Mouse (Mus musculus): ENCODE measurements around the gene Atg4a-ps. TPM values are rescaled to one million over a fixed set of nuclear protein-coding genes. Genes with fewer than 3 reads are reported as not detected.

Atg4a-ps gene
- polyA plus RNA-seq, 1 experiment from 2014 or later, result 0.10 TPM

- DNase-seq (ENCODE audit: low spot score), result no peak
- no peak overlapping the region for H3K27ac ChIP-seq (replicated peaks)
- peaks cover 12% of the 10 kb centered on the region; the same call in 1 of the 2 replicates for H3K4me1 ChIP-seq
- H3K4me3 ChIP-seq, result no peak overlapping the region
- 35% methylated on average over 1 of the region's 1 CpGs for WGBS
- no peaks in the 10 kb centered on the region for H3K36me3 ChIP-seq
- H3K27me3 ChIP-seq (ENCODE audit: low read depth, poor library complexity, severe bottlenecking), result no peaks in the 10 kb centered on the region
- H3K9me3 ChIP-seq (replicated peaks), result no peaks in the 10 kb centered on the region
Measured at GRCm38 (mm10) chr3:103650406-103650805, 4.5 kb upstream of the Atg4a-ps start.

- Histone ChIP-seq H3K4me3 (no peak overlapping the region), H3K9me3 (replicated peaks) (no peaks in the 10 kb centered on the region), H3K4me1 (peaks cover 12% of the 10 kb centered on the region; the same call in 1 of the 2 replicates), H3K27me3 (ENCODE audit: low read depth, poor library complexity, severe bottlenecking) (no peaks in the 10 kb centered on the region), H3K36me3 (no peaks in the 10 kb centered on the region), H3K27ac (replicated peaks) (no peak overlapping the region)
- 86% methylated on average over 6 of the region's 6 CpGs for WGBS
- DNase-seq (ENCODE audit: low spot score), result no peak
Measured at GRCm38 (mm10) chr3:103649716-103650115, 3.8 kb upstream of the Atg4a-ps start.

- 89% methylated on average over 4 of the region's 4 CpGs for WGBS
- Histone ChIP-seq H3K4me3 (no peak overlapping the region), H3K4me1 (peaks cover 12% of the 10 kb centered on the region; the same call in 1 of the 2 replicates), H3K36me3 (no peaks in the 10 kb centered on the region), H3K27me3 (ENCODE audit: low read depth, poor library complexity, severe bottlenecking) (no peaks in the 10 kb centered on the region), H3K9me3 (replicated peaks) (no peaks in the 10 kb centered on the region), H3K27ac (replicated peaks) (no peak overlapping the region)
- DNase-seq (ENCODE audit: low spot score), result no peak
Measured at GRCm38 (mm10) chr3:103648486-103648885, 2.6 kb upstream of the Atg4a-ps start.

DNA sequence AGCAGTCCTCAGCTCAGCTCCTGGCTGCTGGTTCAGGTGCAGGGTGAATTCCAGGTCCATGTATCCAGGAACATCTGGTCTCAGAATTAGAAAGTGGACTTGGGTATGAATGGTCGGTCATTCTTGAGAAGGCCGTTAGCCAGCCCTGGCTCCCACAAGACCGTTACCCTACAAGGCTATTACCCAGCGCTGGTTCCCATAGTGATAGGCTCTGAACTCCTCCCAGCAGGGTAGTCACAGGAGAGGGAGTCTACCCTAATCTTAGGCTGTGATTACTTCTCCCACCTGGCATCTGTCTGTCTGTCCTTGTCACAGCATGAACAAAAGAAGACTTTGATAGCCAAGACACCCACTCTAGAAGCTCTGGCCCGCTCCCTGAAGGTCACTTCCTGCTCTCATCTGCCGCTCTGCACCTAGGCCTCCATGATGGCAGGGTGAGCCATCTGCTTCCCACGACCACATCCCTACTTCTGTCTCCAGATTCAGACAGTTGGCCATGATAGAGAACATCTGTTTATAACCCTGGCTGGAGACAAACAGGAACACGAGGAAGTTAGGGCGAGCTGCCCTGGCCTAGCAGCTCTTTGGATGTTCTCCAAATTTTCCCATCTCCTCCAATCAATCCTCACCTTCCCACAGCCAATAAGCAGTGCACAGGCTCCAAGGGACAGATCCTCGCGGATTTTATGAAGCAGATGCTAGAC lies 1.4 kb upstream of the Atg4a-ps start:
- Histone ChIP-seq H3K9me3 (replicated peaks) (no peaks in the 10 kb centered on the region), H3K36me3 (no peaks in the 10 kb centered on the region), H3K27me3 (ENCODE audit: low read depth, poor library complexity, severe bottlenecking) (no peaks in the 10 kb centered on the region), H3K4me3 (no peak overlapping the region), H3K4me1 (peaks cover 15% of the 10 kb centered on the region; the same call in 1 of the 2 replicates), H3K27ac (replicated peaks) (no peak overlapping the region)
- WGBS, result 92% methylated on average over 11 of the region's 11 CpGs
- DNase-seq (ENCODE audit: low spot score), result no peak

DNA sequence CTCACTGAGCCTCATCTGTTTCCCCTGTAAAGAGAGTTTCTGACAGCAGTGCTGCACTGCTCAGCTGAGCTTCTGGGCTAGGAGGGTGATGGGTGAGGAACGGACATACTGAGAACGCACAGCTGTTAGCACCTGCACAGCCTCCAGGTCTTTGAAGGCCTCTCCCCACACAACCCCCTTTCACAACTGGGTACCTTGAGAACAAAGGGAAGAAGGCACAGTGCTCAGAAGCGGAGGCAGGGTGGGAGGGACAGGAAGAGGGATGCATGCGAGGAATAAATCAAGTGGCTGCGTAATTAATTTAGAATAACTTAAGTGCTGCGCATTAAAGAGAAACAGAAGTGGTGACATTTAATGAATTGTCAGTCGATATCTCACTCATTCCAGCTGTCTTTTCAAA lies 4.6 kb downstream of the Atg4a-ps start:
- no peaks in the 10 kb centered on the region for H3K27me3 ChIP-seq (ENCODE audit: low read depth, poor library complexity, severe bottlenecking)
- no peaks in the 10 kb centered on the region for H3K9me3 ChIP-seq (replicated peaks)
- WGBS, result 70% methylated on average over 7 of the region's 7 CpGs
- no peak overlapping the region for H3K4me3 ChIP-seq
- DNase-seq (ENCODE audit: low spot score), result no peak
- H3K4me1 ChIP-seq, result peaks cover 29% of the 10 kb centered on the region
- H3K27ac ChIP-seq (replicated peaks), result 0 out of 2 replicates have a peak overlapping the region, but pooled peaks have one; percentile 64
- no peaks in the 10 kb centered on the region for H3K36me3 ChIP-seq

- DNase-seq (ENCODE audit: low spot score), result peak; percentile 43
- Histone ChIP-seq H3K4me3 (no peak overlapping the region), H3K4me1 (peaks cover 30% of the 10 kb centered on the region), H3K27ac (replicated peaks) (no peak overlapping the region; the same call in 1 of the 2 replicates), H3K36me3 (no peaks in the 10 kb centered on the region), H3K27me3 (ENCODE audit: low read depth, poor library complexity, severe bottlenecking) (no peaks in the 10 kb centered on the region), H3K9me3 (replicated peaks) (no peaks in the 10 kb centered on the region)
- 22% methylated on average over 8 of the region's 8 CpGs for WGBS
Measured at GRCm38 (mm10) chr3:103640226-103640803, 5.6 kb downstream of the Atg4a-ps start.

DNA sequence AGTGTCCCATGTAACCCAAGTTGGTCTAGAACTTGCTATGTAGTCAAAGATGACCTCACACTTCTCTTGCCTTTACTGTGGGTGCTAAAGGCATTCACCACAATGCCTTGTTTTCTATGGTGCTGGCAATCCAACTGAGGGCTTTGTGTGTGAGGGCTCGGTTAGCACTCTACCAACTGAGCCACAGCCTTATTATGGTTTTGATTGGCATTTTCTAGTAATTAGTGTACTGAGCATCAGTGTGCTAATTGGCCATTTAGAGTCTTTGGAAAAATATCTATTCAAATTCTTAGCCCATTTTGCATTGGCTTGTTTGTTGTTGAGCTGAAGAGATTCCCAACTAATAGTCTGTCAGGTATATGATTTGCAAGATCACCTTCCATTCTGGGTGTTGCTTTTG lies 8.2 kb downstream of the Atg4a-ps start:
- no peak overlapping the region for H3K27ac ChIP-seq (replicated peaks)
- no peak overlapping the region for H3K4me3 ChIP-seq
- DNase-seq (ENCODE audit: low spot score), result no peak
- WGBS, result 87% methylated on average over 1 of the region's 1 CpGs
- H3K27me3 ChIP-seq (ENCODE audit: low read depth, poor library complexity, severe bottlenecking), result no peaks in the 10 kb centered on the region
- no peaks in the 10 kb centered on the region for H3K9me3 ChIP-seq (replicated peaks)
- peaks cover 28% of the 10 kb centered on the region for H3K4me1 ChIP-seq
- H3K36me3 ChIP-seq, result no peaks in the 10 kb centered on the region

- no peak overlapping the region for H3K27ac ChIP-seq (replicated peaks)
- no peaks in the 10 kb centered on the region for H3K36me3 ChIP-seq
- no peak for DNase-seq (ENCODE audit: low spot score)
- 87% methylated on average over 1 of the region's 1 CpGs for WGBS
- H3K4me1 ChIP-seq, result peaks cover 6% of the 10 kb centered on the region; the same call in 1 of the 2 replicates
- H3K4me3 ChIP-seq, result no peak overlapping the region
- H3K9me3 ChIP-seq (replicated peaks), result no peaks in the 10 kb centered on the region
- no peaks in the 10 kb centered on the region for H3K27me3 ChIP-seq (ENCODE audit: low read depth, poor library complexity, severe bottlenecking)
Measured at GRCm38 (mm10) chr3:103634256-103634655, 11.6 kb downstream of the Atg4a-ps start.

GRCm38 (mm10) chr3:103633831-103634230 lies 12.0 kb downstream of the Atg4a-ps start:
- DNase-seq (ENCODE audit: low spot score), result no peak
- Histone ChIP-seq H3K27me3 (ENCODE audit: low read depth, poor library complexity, severe bottlenecking) (no peaks in the 10 kb centered on the region), H3K27ac (replicated peaks) (no peak overlapping the region), H3K9me3 (replicated peaks) (no peaks in the 10 kb centered on the region), H3K36me3 (no peaks in the 10 kb centered on the region), H3K4me3 (no peak overlapping the region), H3K4me1 (peaks cover 6% of the 10 kb centered on the region; the same call in 1 of the 2 replicates)
- WGBS, result 86% methylated on average over 4 of the region's 4 CpGs

GRCm38 (mm10) chr3:103633124-103633523 lies 12.7 kb downstream of the Atg4a-ps start:
- H3K27me3 ChIP-seq (ENCODE audit: low read depth, poor library complexity, severe bottlenecking), result no peaks in the 10 kb centered on the region
- no peak overlapping the region for H3K27ac ChIP-seq (replicated peaks)
- DNase-seq (ENCODE audit: low spot score), result no peak
- no peaks in the 10 kb centered on the region for H3K9me3 ChIP-seq (replicated peaks)
- H3K4me3 ChIP-seq, result no peak overlapping the region
- peaks cover 6% of the 10 kb centered on the region; the same call in 1 of the 2 replicates for H3K4me1 ChIP-seq
- 87% methylated on average over 7 of the region's 7 CpGs for WGBS
- H3K36me3 ChIP-seq, result no peaks in the 10 kb centered on the region

DNA sequence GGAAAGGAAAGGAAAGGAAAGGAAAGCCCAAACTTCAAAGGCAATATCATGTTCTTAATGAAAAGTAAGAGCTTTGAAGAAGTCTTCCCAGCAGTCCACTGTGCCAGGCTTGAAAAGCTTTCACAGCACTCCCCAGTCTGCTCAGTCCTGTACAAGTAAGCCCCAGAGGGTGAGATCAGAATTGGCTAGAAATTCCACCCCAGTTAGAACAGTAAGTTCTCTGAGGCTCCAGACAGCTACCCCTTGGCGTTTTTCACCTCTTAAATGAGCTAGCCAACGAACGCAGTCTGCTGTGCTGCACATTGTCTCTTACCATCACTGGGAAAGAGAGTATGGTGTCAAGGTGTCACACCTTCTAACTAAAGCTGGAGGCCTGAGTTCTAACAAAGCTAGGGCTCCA lies 18.2 kb downstream of the Atg4a-ps start:
- 94% methylated on average over 3 of the region's 3 CpGs for WGBS
- no peaks in the 10 kb centered on the region for H3K9me3 ChIP-seq (replicated peaks)

DNA sequence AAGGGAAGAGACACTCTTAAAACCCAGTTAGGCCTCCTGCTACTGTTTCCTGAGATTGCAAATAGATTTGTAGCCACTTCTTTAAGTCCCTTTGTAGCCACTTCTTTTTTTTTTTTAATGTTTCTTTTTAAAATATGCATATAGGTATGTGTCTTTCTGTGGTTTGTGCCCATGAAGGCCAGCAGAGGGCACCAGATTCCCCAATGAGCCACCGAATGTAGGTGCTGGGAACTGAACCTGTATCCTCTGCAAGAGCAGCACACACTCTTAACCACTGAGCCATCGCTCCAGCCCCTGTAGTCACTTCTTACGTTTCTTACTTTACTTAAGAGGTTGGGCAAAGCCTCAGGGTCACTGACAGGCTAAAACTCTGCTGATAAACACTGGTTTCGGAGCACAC lies 19.4 kb downstream of the Atg4a-ps start:
- DNase-seq (ENCODE audit: low spot score), result no peak
- H3K36me3 ChIP-seq, result no peaks in the 10 kb centered on the region
- H3K27ac ChIP-seq (replicated peaks), result no peak overlapping the region
- H3K9me3 ChIP-seq (replicated peaks), result no peaks in the 10 kb centered on the region
- H3K4me3 ChIP-seq, result no peak overlapping the region
- H3K27me3 ChIP-seq (ENCODE audit: low read depth, poor library complexity, severe bottlenecking), result no peaks in the 10 kb centered on the region
- 91% methylated on average over 4 of the region's 4 CpGs for WGBS
- H3K4me1 ChIP-seq, result no peaks in the 10 kb centered on the region

More for the DNA sequence above, 18.2 kb downstream of the Atg4a-ps start:
- H3K4me1 ChIP-seq, result no peaks in the 10 kb centered on the region
- no peaks in the 10 kb centered on the region for H3K36me3 ChIP-seq
- H3K4me3 ChIP-seq, result no peak overlapping the region
- no peak overlapping the region for H3K27ac ChIP-seq (replicated peaks)
- no peaks in the 10 kb centered on the region for H3K27me3 ChIP-seq (ENCODE audit: low read depth, poor library complexity, severe bottlenecking)
- no peak for DNase-seq (ENCODE audit: low spot score)

DNA sequence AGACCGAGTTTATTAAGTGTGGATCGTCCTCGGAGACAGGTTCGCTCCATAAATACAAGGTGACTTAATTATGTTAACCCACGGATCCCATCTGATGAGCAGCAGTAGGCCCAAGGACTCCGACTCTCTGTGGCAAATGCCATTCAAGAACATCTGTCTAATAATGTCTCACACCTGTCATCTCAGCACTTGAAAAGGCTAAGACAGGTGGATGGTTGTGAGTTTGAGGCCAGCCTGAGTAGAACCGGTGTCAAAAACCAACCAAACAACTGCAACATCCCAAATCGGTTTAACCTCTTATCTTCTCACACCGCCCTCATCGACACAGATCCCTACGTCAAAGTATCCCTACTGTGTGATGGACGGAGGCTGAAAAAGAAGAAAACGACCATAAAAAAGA lies 20.7 kb downstream of the Atg4a-ps start:
- Histone ChIP-seq H3K36me3 (no peaks in the 10 kb centered on the region), H3K27me3 (ENCODE audit: low read depth, poor library complexity, severe bottlenecking) (no peaks in the 10 kb centered on the region)
- no peak for DNase-seq (ENCODE audit: low spot score)

More for the DNA sequence above, 20.7 kb downstream of the Atg4a-ps start:
- Histone ChIP-seq H3K4me1 (no peaks in the 10 kb centered on the region), H3K9me3 (replicated peaks) (no peaks in the 10 kb centered on the region), H3K4me3 (no peak overlapping the region), H3K27ac (replicated peaks) (no peak overlapping the region)
- 93% methylated on average over 13 of the region's 13 CpGs for WGBS

Data from midbrain, embryonic 10.5 days (tissue).